Mouse (Mus musculus) stomach, postnatal 0 days (tissue): ENCODE data around the gene Ncam1.

Experiments
- CTCF ChIP-seq: IDR thresholded peaks from 2 replicates; pipeline ENCODE4 v1.5.1; 2016; ENCODE audit warnings: antibody characterized with exemption, low read depth, mild to moderate bottlenecking, moderate library complexity
- EP300 ChIP-seq: optimal IDR thresholded peaks from 2 replicates; pipeline ENCODE3; 2016; ENCODE audit warnings: antibody characterized with exemption

- TF ChIP-seq CTCF (no peak), EP300 (no peak)
Observed at GRCm38 (mm10) chr9:49504658-49505057, 294.1 kb downstream of the Ncam1 start.
